Comparison of ENCODE assay signal across 9 mouse cellular contexts in genomic region chr3:121602082-121602561, GRCm38 (mm10).
DNase-seq lines count a peak whose midpoint lies in the region; ATAC-seq and TF ChIP-seq lines count a peak whose summit lies in the region.
"Had no signal": no experiment of that assay in that cellular context is flagged by ENCODE, and none has a peak within 500 bp of the region (broad histone marks: within the 10 kb centered on the region; RNA-seq: fewer than 3 reads in every experiment).

No protein-coding gene starts in this region.

- 38% methylated on average over 8 of the region's 8 CpGs for WGBS in kidney, postnatal 0 days
- WGBS in forebrain, postnatal 0 days, result 48% methylated on average over 8 of the region's 8 CpGs

- H3K9me3 ChIP-seq in kidney, postnatal 0 days (replicated peaks; ENCODE audit: low read length), result no peaks in the 10 kb centered on the region
- H3K9me3 ChIP-seq in forebrain, postnatal 0 days (ENCODE audit: low read length), result no peaks in the 10 kb centered on the region

- peak; percentile 12; the same call in 1 of the 2 replicates for TF ChIP-seq CTCF in kidney, postnatal 0 days (IDR thresholded peaks at IDR 0.05; ENCODE audit: low read depth)
- no peak for TF ChIP-seq CTCF in forebrain, postnatal 0 days (IDR thresholded peaks at IDR 0.05; ENCODE audit: low read depth)

- H3K4me1 ChIP-seq in kidney, postnatal 0 days (replicated peaks; ENCODE audit: insufficient read depth, low read length), result 0 out of 2 replicates have a peak, but pooled peaks cover 5% of the 10 kb centered on the region
- H3K4me1 ChIP-seq in forebrain, postnatal 0 days (ENCODE audit: insufficient read depth), result no peaks in the 10 kb centered on the region

- H3K9ac ChIP-seq in kidney, postnatal 0 days (ENCODE audit: low read depth, low read length), result no peak overlapping the region
- no peak overlapping the region for H3K9ac ChIP-seq in forebrain, postnatal 0 days

- no peaks in the 10 kb centered on the region for H3K36me3 ChIP-seq in kidney, postnatal 0 days (ENCODE audit: insufficient read depth, low read length)
- H3K36me3 ChIP-seq in myocyte (ENCODE audit: control insufficient read depth, insufficient read depth), result no peaks in the 10 kb centered on the region
- H3K36me3 ChIP-seq in forebrain, postnatal 0 days (ENCODE audit: insufficient read depth), result no peaks in the 10 kb centered on the region

- no peak overlapping the region for H3K4me3 ChIP-seq in kidney, postnatal 0 days (replicated peaks; ENCODE audit: low read depth, low read length)
- H3K4me3 ChIP-seq in myocyte, result no peak overlapping the region
- no peak overlapping the region for H3K4me3 ChIP-seq in forebrain, postnatal 0 days (ENCODE audit: low read depth, low read length)
- H3K4me3 ChIP-seq: erythroblast, embryonic 14.5 days had no signal

- no peaks in the 10 kb centered on the region for H3K79me2 ChIP-seq in myocyte (ENCODE audit: control insufficient read depth, insufficient read depth)

- peak; percentile 81 for ATAC-seq in kidney, postnatal 0 days (replicated peaks; ENCODE audit: low FRiP score, low read depth)
- ATAC-seq in forebrain, postnatal 0 days, result no peak

- no peak overlapping the region for H3K4me2 ChIP-seq in kidney, postnatal 0 days (ENCODE audit: low read length)
- H3K4me2 ChIP-seq in myocyte (ENCODE audit: low read depth), result peak overlapping the region; percentile 54
- no peak overlapping the region for H3K4me2 ChIP-seq in forebrain, postnatal 0 days (ENCODE audit: low read depth)

- no peaks in the 10 kb centered on the region for H3K27me3 ChIP-seq in kidney, postnatal 0 days (ENCODE audit: insufficient read depth, low read length)
- no peaks in the 10 kb centered on the region for H3K27me3 ChIP-seq in myocyte (ENCODE audit: control insufficient read depth, insufficient read depth, insufficient read length)
- no peaks in the 10 kb centered on the region for H3K27me3 ChIP-seq in forebrain, postnatal 0 days (ENCODE audit: insufficient read depth, low read length)

- H3ac ChIP-seq in myocyte (ENCODE audit: control insufficient read depth, insufficient read length), result no peak overlapping the region

- DNase-seq in heart, adult 18-20 months, result peak; percentile 56 to 79
- DNase-seq in heart, postnatal 4 days, result no peak
- peak; percentile 25 to 45 for DNase-seq in gastrocnemius, adult 8-10 months (ENCODE audit: low spot score in 2 of 2)
- DNase-seq in kidney, postnatal 0 days (ENCODE audit: low spot score), result peak; percentile 53
- DNase-seq in forebrain, postnatal 0 days, result no peak
- no peak for DNase-seq in spleen, adult 18-20 months
- no peak for DNase-seq in cerebellum, adult 9-10 months

- no peak for TF ChIP-seq POLR2A in myocyte (IDR thresholded peaks at IDR 0.05; ENCODE audit: insufficient read length, low read depth)

- H3K27ac ChIP-seq in kidney, postnatal 0 days, result peak overlapping the region; percentile 32; the same call in 1 of the 2 replicates
- H3K27ac ChIP-seq in forebrain, postnatal 0 days (ENCODE audit: low read depth, low read length), result no peak overlapping the region

TF ChIP-seq in myocyte, 11 proteins besides CTCF, POLR2A, EP300 and RAD21:
- TF ChIP-seq POLR2AphosphoS2 (IDR thresholded peaks at IDR 0.05; ENCODE audit: insufficient read length, low read depth) (no peak), SRF (IDR thresholded peaks at IDR 0.05; ENCODE audit: control insufficient read depth, insufficient read length, low read depth) (peak; percentile 93), CEBPB (IDR thresholded peaks at IDR 0.05; ENCODE audit: insufficient read depth, poor library complexity, severe bottlenecking) (peak; percentile 89)

Comparison
In these comparisons a context has a peak if more than half of its experiments do, and no peak if none do; other contexts are left out.
1. DNase-seq: peak in heart, adult 18-20 months (2 of 2), gastrocnemius, adult 8-10 months (2 of 2) and kidney, postnatal 0 days (single experiment); none in heart, postnatal 4 days (single experiment), forebrain, postnatal 0 days (single experiment), spleen, adult 18-20 months (0 of 2) and cerebellum, adult 9-10 months (single experiment).